Mouse (Mus musculus) neural tube, embryonic 14.5 days (tissue): Measurements from ENCODE around the gene Arih2. TPM values are rescaled to one million over a fixed set of nuclear protein-coding genes. Genes with fewer than 3 reads are reported as not detected.

ENCODE experiments used
- ATAC-seq: fragments of 200-750 bp; cut with Nextera tagmentation; 2 replicates; pipeline ENCODE4 v1.8.0; 2017; ENCODE audit warnings: low read depth, mild to moderate bottlenecking, moderate TSS enrichment, moderate library complexity
- H3K27ac ChIP-seq: fragments of 300-500 bp; sonication (generic); 2 replicates; pipeline ENCODE4 v1.5.1; 2014; ENCODE audit warnings: low read depth, mild to moderate bottlenecking, control low read depth, low read length, moderate library complexity, mixed read lengths
- H3K27me3 ChIP-seq: fragments of 300-500 bp; sonication (generic); 2 replicates; pipeline ENCODE4 v1.6.1; 2014; ENCODE audit warnings: low read length; ENCODE audit not compliant: control insufficient read depth, insufficient read depth
- H3K36me3 ChIP-seq: fragments of 300-500 bp; sonication (generic); 2 replicates; pipeline ENCODE4 v1.6.1; 2014; ENCODE audit warnings: low read length, mixed read lengths; ENCODE audit not compliant: control insufficient read depth, insufficient read depth
- H3K4me1 ChIP-seq: fragments of 300-500 bp; sonication (generic); 2 replicates; pipeline ENCODE4 v1.6.1; 2014; ENCODE audit warnings: low read length; ENCODE audit not compliant: control insufficient read depth, insufficient read depth
- H3K4me2 ChIP-seq: fragments of 300-500 bp; sonication (generic); 2 replicates; pipeline ENCODE4 v1.6.1; 2014; ENCODE audit warnings: mild to moderate bottlenecking, low read depth, low read length, control low read depth
- H3K4me3 ChIP-seq: fragments of 300-500 bp; sonication (generic); 2 replicates; pipeline ENCODE4 v1.5.1; 2014; ENCODE audit warnings: low read depth, low read length, control low read depth, mixed read lengths
- H3K9ac ChIP-seq: fragments of 300-500 bp; sonication (generic); replicated peaks from 2 replicates; pipeline ENCODE4 v1.6.1; 2014; ENCODE audit warnings: low read depth, mild to moderate bottlenecking, control low read depth, low read length, mixed read lengths
- H3K9me3 ChIP-seq: fragments of 300-500 bp; sonication (generic); 2 replicates; pipeline ENCODE4 v1.6.1; 2016; ENCODE audit warnings: low read length; ENCODE audit not compliant: control insufficient read depth
- WGBS: fragments of 180-500 bp; shearing (Covaris S2); extraction: QIAGEN DNeasy Blood & Tissue Kit; methylation state at CpG from one replicate; pipeline ENCODE4 v1.1.7; 2014; 5-methylcytosine and 5-hydroxymethylcytosine counted together
- microRNA counts: library from miRNA; unstranded; fragments of <30 nt; microRNA quantifications from one replicate; lab custom pipeline; 2016
- microRNA-seq: library from miRNA; unstranded; fragments of <30 nt; microRNA quantifications from one replicate; pipeline ENCODE4, GENCODE M21; 2016
- polyA plus RNA-seq: library from polyadenylated mRNA; unstranded; fragments of >200 nt; fragmentation: Nextera tagmentation; extraction: Ambion mirVana; gene quantifications from 2 replicates; pipeline ENCODE4 v1.2.1, GENCODE M21; 2014

Arih2 gene
- polyA plus RNA-seq, 1 experiment from 2014 or later, result 37.7 TPM

DNA sequence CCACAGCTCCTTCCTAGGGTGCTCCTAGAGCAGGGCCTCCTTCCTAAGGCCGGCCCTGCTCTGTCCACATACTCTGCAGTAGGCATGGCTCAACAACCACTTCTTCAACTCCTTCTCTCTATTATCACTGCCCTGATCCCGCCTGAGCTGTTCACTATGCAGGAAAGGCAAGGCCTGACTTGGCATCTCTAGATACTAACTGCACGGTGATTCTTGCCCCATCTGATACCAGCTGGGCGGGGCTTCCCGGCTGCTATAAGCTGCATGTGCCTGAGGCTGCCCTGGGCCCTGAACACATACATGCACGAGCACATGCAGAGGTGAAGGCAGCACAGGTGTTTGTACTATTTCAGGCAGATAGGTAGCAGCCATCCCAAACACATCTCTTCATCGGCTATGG is 85.1 kb downstream of the Arih2 start:
- H3K36me3 ChIP-seq, result peaks cover 24% of the 10 kb centered on the region
- 90% methylated on average over 7 of the region's 7 CpGs for WGBS

DNA sequence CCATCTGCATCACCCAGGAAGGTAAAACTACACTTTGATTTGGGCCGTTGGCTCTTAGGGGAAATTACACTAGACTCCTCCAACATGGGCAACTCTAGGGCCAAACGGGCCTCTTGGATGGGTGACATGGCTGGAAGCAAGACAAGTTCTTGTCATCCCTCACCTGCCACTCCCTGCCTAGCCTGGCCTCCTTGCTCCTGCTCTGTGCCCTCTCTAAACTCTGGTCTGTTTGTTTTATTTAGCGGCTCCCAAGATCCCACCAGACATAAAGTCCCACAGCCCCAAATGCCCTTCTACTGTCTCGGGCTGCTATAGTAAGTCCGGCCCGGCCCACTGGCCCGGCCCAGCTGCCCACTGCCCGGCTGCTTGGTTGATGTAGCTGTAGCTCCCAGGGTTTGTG is 85.5 kb downstream of the Arih2 start:
- no peaks in the 10 kb centered on the region for H3K27me3 ChIP-seq
- no peak overlapping the region for H3K9ac ChIP-seq
- no peak overlapping the region for H3K4me3 ChIP-seq
- peaks cover 29% of the 10 kb centered on the region for H3K36me3 ChIP-seq
- H3K9me3 ChIP-seq, result no peaks in the 10 kb centered on the region
- no peak overlapping the region for H3K27ac ChIP-seq
- no peak for ATAC-seq
- H3K4me2 ChIP-seq, result no peak overlapping the region
- peaks cover 18% of the 10 kb centered on the region for H3K4me1 ChIP-seq
- WGBS, result 95% methylated on average over 8 of the region's 8 CpGs

More for the DNA sequence above, 85.1 kb downstream of the Arih2 start:
- H3K9ac ChIP-seq, result no peak overlapping the region
- H3K4me1 ChIP-seq, result peaks cover 18% of the 10 kb centered on the region
- ATAC-seq, result no peak
- no peaks in the 10 kb centered on the region for H3K27me3 ChIP-seq
- no peak overlapping the region for H3K27ac ChIP-seq
- H3K4me2 ChIP-seq, result no peak overlapping the region
- no peaks in the 10 kb centered on the region for H3K9me3 ChIP-seq
- H3K4me3 ChIP-seq, result no peak overlapping the region

DNA sequence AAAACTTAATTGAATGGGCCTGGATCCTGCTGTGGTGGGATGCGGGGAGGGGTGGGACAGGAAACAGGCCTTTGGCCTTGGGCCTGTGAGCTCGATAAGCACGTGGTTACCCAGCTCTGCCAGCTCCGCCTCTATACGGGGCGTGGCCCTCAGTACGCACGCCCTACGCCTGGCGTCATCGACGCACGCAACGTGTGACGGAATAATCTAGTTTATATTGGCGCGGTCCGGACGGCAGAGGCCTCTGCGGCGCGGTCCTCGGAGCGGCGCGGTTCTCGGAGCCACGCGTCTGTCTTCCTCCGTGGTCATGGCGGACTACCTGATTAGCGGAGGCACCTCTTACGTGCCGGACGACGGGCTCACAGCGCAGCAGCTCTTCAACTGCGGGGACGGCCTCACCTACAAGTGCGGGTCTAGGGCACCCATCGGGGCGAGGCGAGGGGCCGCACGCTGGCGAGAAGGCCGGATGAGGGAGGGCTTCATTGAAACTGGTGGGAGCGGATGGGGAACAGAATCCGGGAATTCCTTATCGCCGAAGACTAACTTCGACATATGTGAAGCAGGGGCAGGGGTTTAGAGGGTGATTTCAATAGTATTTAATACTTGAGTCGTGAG is 88.9 kb downstream of the Arih2 start, which contains the start of gene Impdh2:
Gene Impdh2, plus strand, starts transcription at position 60 of the 615 bp plus-strand sequence.
- Histone ChIP-seq H3K9ac (peak within 1 kb of the TSS; percentile 72), H3K4me2 (peak within 1 kb of the TSS; percentile 92), H3K27me3 (no peaks in the 10 kb centered on the region), H3K9me3 (no peaks in the 10 kb centered on the region), H3K27ac (peak within 1 kb of the TSS; percentile 74), H3K36me3 (peaks cover 46% of the 10 kb centered on the region), H3K4me1 (no peaks in the 10 kb centered on the region; the same call in 1 of the 2 replicates), H3K4me3 (peak within 1 kb of the TSS; percentile 54)
- under 1% methylated on average over 51 of the region's 53 CpGs for WGBS
- peak; percentile 98 for ATAC-seq

DNA sequence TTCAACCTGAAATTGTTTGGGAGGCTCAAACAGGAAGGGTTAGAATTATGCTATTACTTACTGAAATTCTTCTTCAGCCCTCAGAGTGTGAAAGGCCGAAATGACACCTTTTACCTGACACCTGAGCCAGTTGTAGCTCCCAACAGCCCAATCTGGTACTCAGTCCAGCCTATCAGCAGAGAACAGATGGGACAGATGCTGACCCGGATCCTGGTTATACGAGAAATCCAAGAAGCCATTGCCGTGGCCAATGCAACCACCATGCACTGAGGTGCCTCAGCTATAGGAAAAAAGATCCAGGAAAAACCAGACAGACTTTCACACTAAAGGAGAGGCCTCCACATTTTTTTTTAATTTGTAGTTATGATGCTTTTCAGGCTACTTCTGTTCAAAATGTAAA is 90.0 kb downstream of the Arih2 start:
- Histone ChIP-seq H3K9me3 (no peaks in the 10 kb centered on the region), H3K27me3 (no peaks in the 10 kb centered on the region), H3K36me3 (peaks cover 46% of the 10 kb centered on the region), H3K4me3 (no peak overlapping the region), H3K9ac (no peak overlapping the region), H3K27ac (no peak overlapping the region), H3K4me2 (no peak overlapping the region), H3K4me1 (no peaks in the 10 kb centered on the region; the same call in 1 of the 2 replicates)
- no peak for ATAC-seq
- WGBS, result 86% methylated on average over 4 of the region's 4 CpGs

MicroRNAs within 50 kb of the gene (microRNA counts, 519-probe panel; counts per million panel counts)
- microRNA mmu-miR-191 (lab: Ali Mortazavi, UCI) (4,210 counts per million, percentile 49 among the panel's probes with 10 or more counts), microRNA mmu-miR-425 (lab: Ali Mortazavi, UCI) (3,424 counts per million, percentile 27 among the panel's probes with 10 or more counts)

Small RNAs within 50 kb of the gene (microRNA-seq; reads per million reads assigned to microRNA genes)
- gene Gm24083, result not detected
- gene Gm26298, result not detected
- gene Mir191, result not detected
- gene Mir425, result 1,131 reads per million, percentile 78 among the genes with 10 or more reads in this experiment

Other genes starting within 250 kb of the Arih2 start
- 1.7 and 1.8 TPM in 2 replicates for gene Ccdc36, start 220.9 kb downstream of the Arih2 start, polyA plus RNA-seq
- not detected in 2 replicates for gene BC048562, start 212.9 kb downstream of the Arih2 start, polyA plus RNA-seq
- gene Ccdc71, start 188.9 kb downstream of the Arih2 start, polyA plus RNA-seq, result 50.4 and 55.1 TPM in 2 replicates
- gene Klhdc8b, start 187.8 kb downstream of the Arih2 start, polyA plus RNA-seq, result 49.8 and 63.3 TPM in 2 replicates
- gene Lamb2, start 169.7 kb downstream of the Arih2 start, polyA plus RNA-seq, result 8.3 and 15.3 TPM in 2 replicates
- 66.1 and 73.0 TPM in 2 replicates for gene Usp19, start 158.8 kb downstream of the Arih2 start, polyA plus RNA-seq
- 69.3 and 75.6 TPM in 2 replicates for gene Qars, start 141.7 kb downstream of the Arih2 start, polyA plus RNA-seq
- gene Qrich1, start 132.6 kb downstream of the Arih2 start, polyA plus RNA-seq, result 122 and 138 TPM in 2 replicates
- 105 and 119 TPM in 2 replicates for gene Impdh2, start 89.1 kb downstream of the Arih2 start, polyA plus RNA-seq
- 81.7 and 96.8 TPM in 2 replicates for gene Ndufaf3, start 82.0 kb downstream of the Arih2 start, polyA plus RNA-seq
- gene Dalrd3, start 79.5 kb downstream of the Arih2 start, polyA plus RNA-seq, result 257 and 258 TPM in 2 replicates
- 206 and 229 TPM in 2 replicates for gene Wdr6, start 70.6 kb downstream of the Arih2 start, polyA plus RNA-seq
- gene P4htm, start 51.7 kb downstream of the Arih2 start, polyA plus RNA-seq, result 31.0 and 37.3 TPM in 2 replicates
- gene Slc25a20, start 12.7 kb upstream of the Arih2 start, polyA plus RNA-seq, result 24.0 and 34.8 TPM in 2 replicates
- gene Prkar2a, start 39.9 kb upstream of the Arih2 start, polyA plus RNA-seq, result 60.2 and 80.1 TPM in 2 replicates
- 268 and 320 TPM in 2 replicates for gene Ip6k2, start 134.4 kb upstream of the Arih2 start, polyA plus RNA-seq
- gene Nckipsd, start 159.0 kb upstream of the Arih2 start, polyA plus RNA-seq, result 25.4 and 30.0 TPM in 2 replicates
- 18.5 and 21.6 TPM in 2 replicates for gene Celsr3, start 176.9 kb upstream of the Arih2 start, polyA plus RNA-seq
- gene Slc26a6, start 203.9 kb upstream of the Arih2 start, polyA plus RNA-seq, result 21.9 and 22.2 TPM in 2 replicates